Mouse (Mus musculus): ENCODE data around the gene Cables2.

Gene Cables2

GRCm38 (mm10) chr2:180227262-180228059 lies 45.8 kb downstream of the Cables2 start:
- peak; percentile 71 for DNase-seq (ENCODE audit: low read depth, low spot score)

- DNase-seq (ENCODE audit: low read depth, low spot score): peak; percentile 59
Observed at GRCm38 (mm10) chr2:180225762-180226378, 47.4 kb downstream of the Cables2 start, which contains the start of gene Lama5. Lama5 (minus strand) TSS chr2:180225859.

GRCm38 (mm10) chr2:180225044-180225761 lies 48.1 kb downstream of the Cables2 start:
- DNase-seq (ENCODE audit: low read depth, low spot score): no peak

- no peak for DNase-seq (ENCODE audit: low read depth, low spot score)
Observed at GRCm38 (mm10) chr2:180224647-180225043, 48.7 kb downstream of the Cables2 start.

- no peak for DNase-seq (ENCODE audit: low read depth, low spot score)
Observed at GRCm38 (mm10) chr2:180222250-180222649, 51.0 kb downstream of the Cables2 start.

- DNase-seq (ENCODE audit: low read depth, low spot score): no peak
Observed at GRCm38 (mm10) chr2:180221051-180221450, 52.2 kb downstream of the Cables2 start.

GRCm38 (mm10) chr2:180220165-180220564 lies 53.1 kb downstream of the Cables2 start:
- DNase-seq (ENCODE audit: low read depth, low spot score): no peak

GRCm38 (mm10) chr2:180219145-180219943 lies 54.0 kb downstream of the Cables2 start:
- no peak for DNase-seq (ENCODE audit: low read depth, low spot score)

- DNase-seq (ENCODE audit: low read depth, low spot score): no peak
Observed at GRCm38 (mm10) chr2:180218677-180219076, 54.6 kb downstream of the Cables2 start.

GRCm38 (mm10) chr2:180218241-180218640 lies 55.1 kb downstream of the Cables2 start:
- DNase-seq (ENCODE audit: low read depth, low spot score): no peak

GRCm38 (mm10) chr2:180217587-180217986 lies 55.7 kb downstream of the Cables2 start:
- no peak for DNase-seq (ENCODE audit: low read depth, low spot score)

GRCm38 (mm10) chr2:180216921-180217320 lies 56.4 kb downstream of the Cables2 start:
- no peak for DNase-seq (ENCODE audit: low read depth, low spot score)

- DNase-seq (ENCODE audit: low read depth, low spot score): no peak
Observed at GRCm38 (mm10) chr2:180215951-180216350, 57.3 kb downstream of the Cables2 start.

GRCm38 (mm10) chr2:180215011-180215461 lies 58.3 kb downstream of the Cables2 start:
- DNase-seq (ENCODE audit: low read depth, low spot score): no peak

- DNase-seq (ENCODE audit: low read depth, low spot score): no peak
Observed at GRCm38 (mm10) chr2:180214352-180214978, 58.8 kb downstream of the Cables2 start.

- no peak for DNase-seq (ENCODE audit: low read depth, low spot score)
Observed at GRCm38 (mm10) chr2:180212255-180212654, 61.0 kb downstream of the Cables2 start.

- no peak for DNase-seq (ENCODE audit: low read depth, low spot score)
Observed at GRCm38 (mm10) chr2:180208976-180209375, 64.3 kb downstream of the Cables2 start.
